Mouse (Mus musculus) lung, embryonic 14.5 days (tissue): ENCODE results near the gene Pced1a. TPM values are rescaled to one million over a fixed set of nuclear protein-coding genes. Genes with fewer than 3 reads are reported as not detected.

Source experiments
- ATAC-seq: fragments of 200-750 bp; cut with Nextera tagmentation; 2 replicates; pipeline ENCODE4 v1.8.0; 2017; ENCODE audit warnings: mild to moderate bottlenecking, moderate TSS enrichment, moderate library complexity; ENCODE audit not compliant: insufficient read depth
- DNase-seq: peaks from one replicate; pipeline ENCODE4 v3.0.0-alpha.2; 2015
- H3K27ac ChIP-seq: fragments of 300-500 bp; sonication (generic); 2 replicates; pipeline ENCODE4 v1.5.1; 2014; ENCODE audit warnings: low read depth, mild to moderate bottlenecking, moderate library complexity
- H3K27me3 ChIP-seq: fragments of 300-500 bp; sonication (generic); 2 replicates; pipeline ENCODE4 v1.6.1; 2014; ENCODE audit warnings: low read length, control low read depth; ENCODE audit not compliant: insufficient read depth
- H3K36me3 ChIP-seq: fragments of 300-500 bp; sonication (generic); 2 replicates; pipeline ENCODE4 v1.6.1; 2014; ENCODE audit warnings: control low read depth; ENCODE audit not compliant: insufficient read depth
- H3K4me1 ChIP-seq: fragments of 300-500 bp; sonication (generic); 2 replicates; pipeline ENCODE4 v1.6.1; 2014; ENCODE audit warnings: antibody characterized with exemption, control low read depth; ENCODE audit not compliant: insufficient read depth
- H3K4me2 ChIP-seq: fragments of 300-500 bp; sonication (generic); 2 replicates; pipeline ENCODE4 v1.6.1; 2014; ENCODE audit warnings: mild to moderate bottlenecking
- H3K4me3 ChIP-seq: fragments of 300-500 bp; sonication (generic); 2 replicates; pipeline ENCODE4 v1.5.1; 2014; ENCODE audit warnings: low read depth, low read length
- H3K9ac ChIP-seq: fragments of 300-500 bp; sonication (generic); 2 replicates; pipeline ENCODE4 v1.6.1; 2014
- H3K9me3 ChIP-seq: fragments of 300-500 bp; sonication (generic); 2 replicates; pipeline ENCODE4 v1.6.1; 2016; ENCODE audit warnings: low read depth, low read length, control low read depth
- CTCF ChIP-seq: IDR thresholded peaks from 2 replicates; pipeline ENCODE4 v1.5.1; 2016; ENCODE audit warnings: antibody characterized with exemption, low read depth
- WGBS: fragments of 180-500 bp; shearing (Covaris S2); extraction: QIAGEN DNeasy Blood & Tissue Kit; methylation state at CpG from one replicate; pipeline ENCODE4 v1.1.7; 2014; 5-methylcytosine and 5-hydroxymethylcytosine counted together
- polyA plus RNA-seq: library from polyadenylated mRNA; unstranded; fragments of >200 nt; fragmentation: Nextera tagmentation; extraction: Ambion mirVana; gene quantifications from 2 replicates; pipeline ENCODE4 v1.2.1, GENCODE M21; 2014

The Pced1a gene
- polyA plus RNA-seq, 1 experiment from 2014 or later: 13.5 TPM

GRCm38 (mm10) chr2:130404939-130405338 is 19.6 kb downstream of the Pced1a start, which contains the start of the genes Gm28372 and 1700020A23Rik:
Gene Gm28372, plus strand, starts transcription at chr2:130405239.
Gene 1700020A23Rik, plus strand, starts transcription at chr2:130405259.
- ATAC-seq (no peak), DNase-seq (no peak)
- Histone ChIP-seq H3K4me3 (no peak within 1 kb of the TSS), H3K4me2 (no peak within 1 kb of the TSS), H3K4me1 (no peaks in the 10 kb centered on the region), H3K9ac (no peak within 1 kb of the TSS), H3K27ac (no peak within 1 kb of the TSS), H3K9me3 (no peaks in the 10 kb centered on the region), H3K27me3 (no peaks in the 10 kb centered on the region), H3K36me3 (no peaks in the 10 kb centered on the region)
- 85% methylated on average over 1 of the region's 1 CpGs for WGBS
- no peak for TF ChIP-seq CTCF

- no peak for TF ChIP-seq CTCF
- no peak overlapping the region for H3K9ac ChIP-seq
- DNase-seq (no peak), ATAC-seq (no peak)
- H3K27ac ChIP-seq: no peak overlapping the region
- 65% methylated on average over 4 of the region's 4 CpGs for WGBS
- no peak overlapping the region for H3K4me3 ChIP-seq
- no peak overlapping the region for H3K4me2 ChIP-seq
- H3K4me1 ChIP-seq: no peaks in the 10 kb centered on the region
- no peaks in the 10 kb centered on the region for H3K36me3 ChIP-seq
- H3K9me3 ChIP-seq: no peaks in the 10 kb centered on the region
- no peaks in the 10 kb centered on the region for H3K27me3 ChIP-seq
Measured at GRCm38 (mm10) chr2:130401891-130402290, 22.6 kb downstream of the Pced1a start.

GRCm38 (mm10) chr2:130400046-130400445 is 24.5 kb downstream of the Pced1a start:
- Histone ChIP-seq H3K27ac (no peak overlapping the region), H3K9ac (no peak overlapping the region), H3K4me1 (no peaks in the 10 kb centered on the region), H3K27me3 (no peaks in the 10 kb centered on the region), H3K4me3 (no peak overlapping the region), H3K4me2 (no peak overlapping the region), H3K36me3 (peaks cover 8% of the 10 kb centered on the region; the same call in 1 of the 2 replicates), H3K9me3 (no peaks in the 10 kb centered on the region)
- WGBS: 81% methylated on average over 1 of the region's 1 CpGs
- no peak for TF ChIP-seq CTCF
- ATAC-seq (no peak), DNase-seq (no peak)

GRCm38 (mm10) chr2:130398091-130398490 is 26.4 kb downstream of the Pced1a start:
- Histone ChIP-seq H3K4me3 (peak overlapping the region; percentile 58), H3K27ac (no peak overlapping the region; the same call in 1 of the 2 replicates), H3K9me3 (no peaks in the 10 kb centered on the region), H3K9ac (peak overlapping the region; percentile 78; the same call in 1 of the 2 replicates), H3K36me3 (peaks cover 22% of the 10 kb centered on the region; the same call in 1 of the 2 replicates), H3K4me2 (peak overlapping the region; percentile 79), H3K27me3 (no peaks in the 10 kb centered on the region), H3K4me1 (no peaks in the 10 kb centered on the region)
- ATAC-seq (peak; percentile 22), DNase-seq (peak; percentile 63)
- TF ChIP-seq CTCF: no peak
- 9% methylated on average over 14 of the region's 14 CpGs for WGBS

GRCm38 (mm10) chr2:130397186-130397985 is 27.1 kb downstream of the Pced1a start, which contains the start of gene Cpxm1:
Gene Cpxm1, minus strand, starts transcription at chr2:130397574.
- H3K9me3 ChIP-seq: no peaks in the 10 kb centered on the region
- no peaks in the 10 kb centered on the region for H3K27me3 ChIP-seq
- under 1% methylated on average over 45 of the region's 53 CpGs for WGBS
- peaks cover 22% of the 10 kb centered on the region; the same call in 1 of the 2 replicates for H3K36me3 ChIP-seq
- H3K4me3 ChIP-seq: peak within 1 kb of the TSS; percentile 58
- no peak for TF ChIP-seq CTCF
- H3K4me2 ChIP-seq: peak within 1 kb of the TSS; percentile 79
- ATAC-seq: peak; percentile 94
- peak within 1 kb of the TSS; percentile 78 for H3K9ac ChIP-seq
- no peaks in the 10 kb centered on the region for H3K4me1 ChIP-seq
- H3K27ac ChIP-seq: no peak within 1 kb of the TSS; the same call in 1 of the 2 replicates
- peak; percentile 81 for DNase-seq

- Histone ChIP-seq H3K4me2 (no peak overlapping the region), H3K4me1 (no peaks in the 10 kb centered on the region), H3K27me3 (no peaks in the 10 kb centered on the region), H3K27ac (no peak overlapping the region), H3K4me3 (no peak overlapping the region), H3K9ac (no peak overlapping the region), H3K9me3 (no peaks in the 10 kb centered on the region), H3K36me3 (peaks cover 33% of the 10 kb centered on the region; the same call in 1 of the 2 replicates)
- 93% methylated on average over 11 of the region's 11 CpGs for WGBS
- no peak for DNase-seq
- ATAC-seq: no peak
- no peak for TF ChIP-seq CTCF
Measured at GRCm38 (mm10) chr2:130395696-130396095, 28.8 kb downstream of the Pced1a start.

GRCm38 (mm10) chr2:130392836-130393235 is 31.7 kb downstream of the Pced1a start:
- DNase-seq (no peak), ATAC-seq (no peak)
- Histone ChIP-seq H3K4me3 (no peak overlapping the region), H3K9ac (no peak overlapping the region), H3K27ac (no peak overlapping the region), H3K4me1 (no peaks in the 10 kb centered on the region), H3K36me3 (peaks cover 37% of the 10 kb centered on the region; the same call in 1 of the 2 replicates), H3K4me2 (no peak overlapping the region), H3K9me3 (no peaks in the 10 kb centered on the region), H3K27me3 (no peaks in the 10 kb centered on the region)
- TF ChIP-seq CTCF: no peak
- WGBS: 80% methylated on average over 3 of the region's 3 CpGs
